Mouse (Mus musculus) hindbrain, embryonic 14.5 days (tissue): ENCODE data around the gene Zbtb20. TPM values are rescaled to one million over a fixed set of nuclear protein-coding genes. Genes with fewer than 3 reads are reported as not detected.

Source experiments
- ATAC-seq: fragments of 200-750 bp; cut with Nextera tagmentation; 2 replicates; pipeline ENCODE4 v1.8.0; 2017; ENCODE audit warnings: moderate number of reproducible peaks, mild to moderate bottlenecking, moderate TSS enrichment, moderate library complexity; ENCODE audit not compliant: low FRiP score
- DNase-seq: peaks from one replicate; pipeline ENCODE4 v3.0.0-alpha.2; 2015; ENCODE audit warnings: low spot score
- H3K27ac ChIP-seq: fragments of 300-500 bp; sonication (generic); 2 replicates; pipeline ENCODE4 v1.5.1; 2014; ENCODE audit warnings: mild to moderate bottlenecking, moderate library complexity
- H3K27me3 ChIP-seq: fragments of 300-500 bp; sonication (generic); 2 replicates; pipeline ENCODE4 v1.6.1; 2014; ENCODE audit warnings: mild to moderate bottlenecking, low read length, mixed read lengths; ENCODE audit not compliant: control insufficient read depth, insufficient read depth
- H3K36me3 ChIP-seq: fragments of 300-500 bp; sonication (generic); replicated peaks from 2 replicates; pipeline ENCODE4 v1.6.1; 2014; ENCODE audit not compliant: control insufficient read depth, insufficient read depth
- H3K4me1 ChIP-seq: fragments of 300-500 bp; sonication (generic); replicated peaks from 2 replicates; pipeline ENCODE4 v1.6.1; 2014; ENCODE audit warnings: antibody characterized with exemption, low read length, mixed read lengths; ENCODE audit not compliant: control insufficient read depth, insufficient read depth
- H3K4me2 ChIP-seq: fragments of 300-500 bp; sonication (generic); replicated peaks from 2 replicates; pipeline ENCODE4 v1.6.1; 2014; ENCODE audit warnings: mild to moderate bottlenecking, moderate library complexity
- H3K4me3 ChIP-seq: fragments of 300-500 bp; sonication (generic); replicated peaks from 2 replicates; pipeline ENCODE4 v1.5.1; 2014; ENCODE audit warnings: mild to moderate bottlenecking, low read length
- H3K9ac ChIP-seq: fragments of 300-500 bp; sonication (generic); 2 replicates; pipeline ENCODE4 v1.6.1; 2014
- H3K9me3 ChIP-seq: fragments of 300-500 bp; sonication (generic); 2 replicates; pipeline ENCODE4 v1.6.1; 2016; ENCODE audit warnings: low read length; ENCODE audit not compliant: control insufficient read depth
- WGBS: fragments of 180-500 bp; shearing (Covaris S2); extraction: QIAGEN DNeasy Blood & Tissue Kit; methylation state at CpG from one replicate; pipeline ENCODE4 v1.1.7; 2014; 5-methylcytosine and 5-hydroxymethylcytosine counted together
- polyA plus RNA-seq: library from polyadenylated mRNA; unstranded; fragments of >200 nt; fragmentation: Nextera tagmentation; extraction: Ambion mirVana; gene quantifications from 2 replicates; pipeline ENCODE4 v1.2.1, GENCODE M21; 2014

Zbtb20 gene
- polyA plus RNA-seq, 1 experiment from 2014 or later, result 49.7 TPM

DNA sequence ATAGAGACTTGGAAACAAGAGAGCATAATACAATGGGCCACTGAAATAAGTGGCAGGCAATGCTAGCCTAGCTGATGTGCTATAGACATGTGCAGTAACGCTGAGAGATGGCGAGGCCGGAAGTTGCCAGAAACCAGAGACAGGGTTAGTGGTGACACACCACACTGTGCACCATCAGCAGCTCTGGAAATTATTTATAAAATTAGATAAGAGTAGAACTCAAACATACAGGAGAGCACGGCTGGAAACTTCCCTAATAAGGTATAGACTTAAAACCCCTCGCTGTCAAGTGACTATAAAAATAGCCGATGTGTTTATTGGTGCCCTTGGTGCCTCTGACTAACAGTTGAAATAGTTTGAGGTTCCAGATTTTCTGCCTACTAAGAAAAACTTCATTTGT lies 565.7 kb downstream of the Zbtb20 start:
- no peak overlapping the region for H3K27ac ChIP-seq
- ATAC-seq (no peak), DNase-seq (no peak)
- no peaks in the 10 kb centered on the region for H3K36me3 ChIP-seq
- no peaks in the 10 kb centered on the region for H3K4me1 ChIP-seq
- H3K4me2 ChIP-seq, result no peak overlapping the region
- H3K27me3 ChIP-seq, result no peaks in the 10 kb centered on the region
- 90% methylated on average over 6 of the region's 6 CpGs for WGBS
- no peaks in the 10 kb centered on the region for H3K9me3 ChIP-seq
- H3K9ac ChIP-seq, result no peak overlapping the region
- no peak overlapping the region for H3K4me3 ChIP-seq

DNA sequence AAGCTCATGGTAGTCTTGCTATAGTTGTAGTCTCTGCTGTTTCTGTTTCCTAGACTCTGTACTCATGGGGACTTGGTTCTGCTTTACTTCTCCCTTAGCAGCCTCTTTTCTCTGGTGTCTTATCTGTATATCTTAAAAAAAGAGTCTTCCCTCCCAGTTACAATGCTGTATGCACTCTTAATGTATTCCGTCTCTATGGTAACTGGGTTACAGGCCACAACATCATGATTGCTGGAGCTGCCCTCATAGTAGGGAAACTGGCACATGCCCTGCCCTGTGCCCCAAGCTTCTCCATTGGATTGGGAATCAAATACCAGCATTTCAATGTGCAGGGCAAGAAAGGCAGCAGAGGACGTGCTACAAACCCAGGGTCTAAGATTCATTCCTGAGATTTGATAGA lies 567.4 kb downstream of the Zbtb20 start:
- Histone ChIP-seq H3K9ac (no peak overlapping the region), H3K4me2 (no peak overlapping the region), H3K9me3 (no peaks in the 10 kb centered on the region), H3K4me1 (no peaks in the 10 kb centered on the region), H3K36me3 (no peaks in the 10 kb centered on the region), H3K27ac (no peak overlapping the region), H3K4me3 (no peak overlapping the region), H3K27me3 (no peaks in the 10 kb centered on the region)
- ATAC-seq, result no peak
- WGBS, result 68% methylated on average over 2 of the region's 2 CpGs
- no peak for DNase-seq

DNA sequence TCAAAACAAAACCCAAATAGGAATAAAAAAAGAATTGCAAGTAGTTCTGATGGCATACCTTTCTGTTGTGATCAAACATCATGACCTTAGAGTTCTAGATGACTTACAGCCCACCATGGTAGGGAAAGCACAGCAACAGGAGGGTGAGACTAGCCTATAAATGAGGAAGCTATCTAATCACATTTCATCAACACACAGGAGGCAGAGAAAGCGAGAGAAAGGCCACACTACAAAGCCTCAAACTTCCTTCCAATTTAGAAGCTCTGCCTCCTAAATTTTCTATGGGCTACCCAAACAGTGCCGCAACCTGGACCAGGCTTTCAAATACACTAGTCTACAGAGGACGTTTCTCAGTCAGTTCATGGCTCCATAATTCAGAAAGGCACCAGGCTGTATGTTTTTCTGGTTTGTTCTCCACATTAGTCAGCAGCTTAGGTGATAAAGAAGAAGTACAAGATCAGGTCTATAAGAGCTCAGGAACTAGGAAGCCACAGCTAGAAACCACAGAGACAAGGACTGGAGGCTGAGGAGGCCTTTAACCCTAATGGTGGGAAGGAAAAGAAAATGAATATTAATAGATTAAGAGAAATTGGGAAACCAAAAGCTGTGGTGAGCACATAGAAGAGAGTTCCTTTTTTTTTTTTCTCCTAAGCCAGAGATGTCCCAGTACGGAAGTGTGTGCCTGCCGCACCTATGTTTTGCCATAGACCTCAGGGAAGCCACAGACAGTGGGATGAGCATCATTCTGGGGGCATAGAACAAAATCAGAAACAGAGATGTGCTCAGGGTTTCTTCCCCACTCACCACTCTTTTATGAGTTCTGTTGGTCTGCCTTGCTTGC lies 572.7 kb downstream of the Zbtb20 start:
- Histone ChIP-seq H3K27me3 (no peaks in the 10 kb centered on the region), H3K9ac (no peak overlapping the region), H3K4me2 (no peak overlapping the region), H3K27ac (no peak overlapping the region), H3K9me3 (no peaks in the 10 kb centered on the region), H3K4me1 (no peaks in the 10 kb centered on the region), H3K4me3 (no peak overlapping the region), H3K36me3 (no peaks in the 10 kb centered on the region)
- ATAC-seq (no peak), DNase-seq (no peak)
- 95% methylated on average over 5 of the region's 5 CpGs for WGBS

DNA sequence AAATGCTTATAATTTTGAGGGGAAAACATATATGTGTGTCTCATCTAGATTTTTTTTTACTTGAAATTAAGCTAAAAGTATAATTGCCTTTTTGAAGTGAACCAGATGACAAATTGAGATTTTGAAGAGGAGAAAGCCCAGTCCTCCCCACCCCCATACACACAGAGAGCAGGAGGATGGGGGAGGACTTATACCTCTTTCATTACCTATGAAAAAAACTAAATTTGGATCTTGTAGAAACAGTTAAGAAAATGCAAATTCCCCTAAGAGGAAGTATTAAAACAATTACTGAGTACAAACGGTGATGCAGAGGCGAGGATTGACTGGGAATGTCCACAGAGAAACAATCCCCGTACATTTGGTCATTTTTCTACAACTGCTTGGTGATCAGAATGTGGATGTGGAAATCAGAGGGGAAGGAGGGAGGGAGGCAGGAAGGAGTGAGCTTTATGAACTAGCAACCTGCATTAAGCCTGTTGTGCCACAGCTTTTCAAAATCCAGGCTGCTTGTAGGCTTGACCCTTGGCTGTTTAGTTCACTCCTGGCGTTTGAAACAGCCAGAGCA lies 578.8 kb downstream of the Zbtb20 start:
- ATAC-seq (no peak), DNase-seq (no peak)
- H3K4me2 ChIP-seq, result no peak overlapping the region
- no peaks in the 10 kb centered on the region for H3K4me1 ChIP-seq
- no peak overlapping the region for H3K4me3 ChIP-seq
- H3K36me3 ChIP-seq, result no peaks in the 10 kb centered on the region
- H3K27ac ChIP-seq, result no peak overlapping the region
- 66% methylated on average over 4 of the region's 4 CpGs for WGBS
- H3K9me3 ChIP-seq, result no peaks in the 10 kb centered on the region
- H3K9ac ChIP-seq, result no peak overlapping the region
- no peaks in the 10 kb centered on the region for H3K27me3 ChIP-seq

DNA sequence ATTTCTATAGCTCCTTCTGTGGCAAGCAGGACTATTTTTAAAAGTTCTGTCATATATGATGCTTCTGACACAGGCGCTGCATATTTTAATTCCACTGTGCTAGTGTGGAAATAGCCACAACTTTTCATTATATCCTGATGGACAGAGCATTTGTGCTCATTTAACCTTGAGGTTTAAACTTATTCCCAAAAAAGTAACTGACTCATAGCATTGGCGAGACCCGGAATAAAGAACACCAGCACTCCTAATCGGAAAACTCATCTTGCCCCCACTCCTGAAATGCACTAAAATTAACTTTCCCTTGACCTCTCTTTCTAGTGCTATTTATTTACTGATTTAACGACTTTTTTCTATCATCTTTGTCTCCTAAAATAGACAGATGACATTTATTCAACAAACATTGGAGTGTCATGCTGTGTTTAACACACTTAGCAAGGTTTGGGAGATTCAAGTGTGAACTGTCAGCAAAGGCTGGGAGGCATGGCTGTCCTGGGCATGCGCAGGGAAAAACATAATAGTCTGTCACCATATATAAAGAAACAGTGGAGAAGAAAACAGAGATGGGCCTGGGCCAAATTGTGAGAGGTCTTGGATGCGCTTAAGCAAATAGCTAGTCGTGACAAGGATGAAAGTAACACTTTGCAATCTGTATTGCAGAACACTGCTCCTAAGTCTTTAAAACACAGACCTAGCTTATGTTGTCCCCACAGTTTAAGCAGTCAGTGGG lies 580.9 kb downstream of the Zbtb20 start:
- H3K27me3 ChIP-seq, result no peaks in the 10 kb centered on the region
- no peak overlapping the region for H3K27ac ChIP-seq
- H3K4me2 ChIP-seq, result no peak overlapping the region
- WGBS, result 80% methylated on average over 8 of the region's 8 CpGs
- ATAC-seq, result no peak
- H3K4me1 ChIP-seq, result no peaks in the 10 kb centered on the region
- no peak overlapping the region for H3K4me3 ChIP-seq
- no peak overlapping the region for H3K9ac ChIP-seq
- no peaks in the 10 kb centered on the region for H3K36me3 ChIP-seq
- no peaks in the 10 kb centered on the region for H3K9me3 ChIP-seq
- no peak for DNase-seq

DNA sequence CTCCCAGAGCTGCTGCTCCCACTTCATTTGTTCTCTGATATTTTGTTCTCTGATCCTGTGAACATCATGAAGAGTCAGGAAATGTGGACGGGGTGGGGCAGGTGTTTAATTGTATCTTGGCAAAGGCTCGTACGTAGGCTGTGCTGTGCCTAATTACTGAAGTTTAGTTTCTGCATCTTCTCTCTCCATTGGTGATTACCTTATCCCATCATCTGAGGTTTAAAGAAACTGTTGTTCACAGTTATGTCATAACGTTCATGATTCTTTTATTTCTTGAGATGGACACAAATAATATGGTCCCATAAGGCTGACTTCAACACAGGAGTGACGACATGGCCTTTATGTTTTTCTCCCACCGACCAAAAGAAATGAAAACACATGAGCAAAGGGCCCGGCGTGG lies 582.1 kb downstream of the Zbtb20 start:
- Histone ChIP-seq H3K9me3 (no peaks in the 10 kb centered on the region), H3K27me3 (no peaks in the 10 kb centered on the region), H3K4me1 (0 out of 2 replicates have a peak, but pooled peaks cover 6% of the 10 kb centered on the region), H3K27ac (no peak overlapping the region), H3K4me3 (no peak overlapping the region), H3K36me3 (no peaks in the 10 kb centered on the region), H3K9ac (no peak overlapping the region), H3K4me2 (no peak overlapping the region)
- DNase-seq (no peak), ATAC-seq (no peak)
- WGBS, result 87% methylated on average over 8 of the region's 8 CpGs

DNA sequence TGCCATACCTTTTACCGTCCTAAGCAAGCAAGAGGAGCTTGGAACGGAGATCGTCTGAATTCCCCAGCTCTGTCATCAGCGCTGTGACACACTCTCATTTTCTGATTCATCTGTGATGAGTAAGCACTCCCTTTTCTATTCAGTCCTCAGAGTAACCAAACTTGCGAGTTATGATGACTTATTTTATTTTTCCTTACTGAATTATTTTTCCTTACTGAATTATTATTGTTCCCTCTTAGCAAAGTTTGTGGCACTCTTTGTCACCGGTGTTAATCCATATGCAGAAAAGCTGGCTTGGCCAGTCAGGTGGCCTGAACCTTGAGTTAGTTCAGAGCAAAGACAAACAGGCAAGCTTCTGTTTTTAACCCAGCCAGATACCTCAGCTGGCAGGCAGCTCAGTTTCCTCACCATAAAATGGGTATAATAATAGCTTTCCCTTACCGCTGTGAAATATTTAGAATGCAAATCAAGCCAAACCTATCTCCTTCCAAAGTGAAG lies 583.1 kb downstream of the Zbtb20 start:
- no peak for DNase-seq
- no peak for ATAC-seq
- Histone ChIP-seq H3K4me1 (peaks cover 13% of the 10 kb centered on the region), H3K4me2 (no peak overlapping the region), H3K27ac (no peak overlapping the region), H3K4me3 (no peak overlapping the region), H3K27me3 (no peaks in the 10 kb centered on the region), H3K9me3 (no peaks in the 10 kb centered on the region), H3K36me3 (no peaks in the 10 kb centered on the region), H3K9ac (no peak overlapping the region)
- WGBS, result 78% methylated on average over 7 of the region's 7 CpGs

DNA sequence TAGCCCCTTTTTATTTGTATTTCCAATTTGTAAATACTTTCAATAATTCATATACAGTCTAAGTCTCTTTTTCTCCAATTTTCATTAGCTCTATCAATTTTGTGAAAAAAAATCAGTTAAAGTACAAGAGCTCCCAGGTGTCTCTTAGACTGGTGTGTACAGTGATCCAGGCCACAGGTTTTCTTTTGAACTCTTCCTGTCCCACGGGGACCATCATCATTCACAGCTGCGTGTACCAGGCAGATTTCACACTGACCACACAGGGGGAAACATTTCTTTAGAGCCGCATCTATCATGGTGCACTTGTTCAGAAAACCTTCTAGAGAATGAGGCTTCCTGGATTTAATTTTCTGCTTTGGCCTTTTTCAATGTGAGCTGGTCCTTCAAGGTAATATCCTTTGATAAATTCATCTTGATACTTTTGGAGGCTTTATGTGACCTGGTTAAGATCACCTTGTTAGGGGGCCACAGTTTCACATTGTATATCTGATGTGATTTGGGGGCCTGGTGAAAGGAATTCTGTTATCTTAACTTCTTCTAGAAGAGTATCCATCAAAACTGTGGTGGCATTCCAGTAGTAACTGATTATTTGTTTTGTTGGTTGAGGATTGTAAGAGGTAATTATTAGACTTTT lies 586.2 kb downstream of the Zbtb20 start:
- Histone ChIP-seq H3K27ac (no peak overlapping the region), H3K9ac (no peak overlapping the region), H3K36me3 (no peaks in the 10 kb centered on the region), H3K4me2 (no peak overlapping the region), H3K27me3 (no peaks in the 10 kb centered on the region), H3K4me3 (no peak overlapping the region), H3K4me1 (peaks cover 27% of the 10 kb centered on the region), H3K9me3 (no peaks in the 10 kb centered on the region)
- no peak for ATAC-seq
- DNase-seq, result no peak
- WGBS, result 71% methylated on average over 3 of the region's 3 CpGs
